Mouse (Mus musculus): ENCODE measurements at regions not wholly inside any gene's neighbourhood (a gene's known extent, or its start where the extent isn't known, plus 50 kb on each side); places are given as distances from the start of the nearest gene placed in this dataset.

- H3K27ac ChIP-seq (ENCODE audit: insufficient read depth, low read depth, low read length), result no peak overlapping the region
- WGBS, result 61% methylated on average over 5 of the region's 5 CpGs
- H3K36me3 ChIP-seq (ENCODE audit: control insufficient read depth, insufficient read depth, low read length), result no peaks in the 10 kb centered on the region
- no peak overlapping the region for H3K4me3 ChIP-seq (ENCODE audit: low read depth, low read length)
- TF ChIP-seq POLR2A (IDR thresholded peaks at IDR 0.05; ENCODE audit: low read depth, low read length) (no peak), CTCF (IDR thresholded peaks at IDR 0.05; ENCODE audit: extremely low read depth, insufficient read length, insufficient replicate concordance, low read depth, low read length) (no peak)
- no peaks in the 10 kb centered on the region for H3K27me3 ChIP-seq (ENCODE audit: control insufficient read depth, insufficient read depth, low read length)
- H3K4me1 ChIP-seq (ENCODE audit: control insufficient read depth, insufficient read depth, insufficient read length, low read length), result 0 out of 2 replicates have a peak, but pooled peaks cover 2% of the 10 kb centered on the region
These were observed 263.0 kb downstream of the Sorl1 start for GRCm38 (mm10) chr9:41861136-41861535.

GRCm38 (mm10) chr9:41860681-41861080 lies 263.4 kb downstream of the Sorl1 start:
- Histone ChIP-seq H3K4me3 (ENCODE audit: low read depth, low read length) (no peak overlapping the region), H3K4me1 (ENCODE audit: control insufficient read depth, insufficient read depth, insufficient read length, low read length) (0 out of 2 replicates have a peak, but pooled peaks cover 2% of the 10 kb centered on the region), H3K36me3 (ENCODE audit: control insufficient read depth, insufficient read depth, low read length) (no peaks in the 10 kb centered on the region), H3K27ac (ENCODE audit: insufficient read depth, low read depth, low read length) (no peak overlapping the region), H3K27me3 (ENCODE audit: control insufficient read depth, insufficient read depth, low read length) (no peaks in the 10 kb centered on the region)
- WGBS, result under 1% methylated on average over 4 of the region's 4 CpGs
- TF ChIP-seq CTCF (IDR thresholded peaks at IDR 0.05; ENCODE audit: extremely low read depth, insufficient read length, insufficient replicate concordance, low read depth, low read length) (no peak), POLR2A (IDR thresholded peaks at IDR 0.05; ENCODE audit: low read depth, low read length) (no peak)

- H3K4me3 ChIP-seq (ENCODE audit: low read depth, low read length), result no peak overlapping the region
- 66% methylated on average over 3 of the region's 3 CpGs for whole genome bisulfite sequencing
- no peaks in the 10 kb centered on the region for H3K27me3 ChIP-seq (ENCODE audit: control insufficient read depth, insufficient read depth, low read length)
- H3K4me1 ChIP-seq (ENCODE audit: control insufficient read depth, insufficient read depth, insufficient read length, low read length), result 0 out of 2 replicates have a peak, but pooled peaks cover 2% of the 10 kb centered on the region
- H3K27ac ChIP-seq (ENCODE audit: insufficient read depth, low read depth, low read length), result no peak overlapping the region
- no peaks in the 10 kb centered on the region for H3K36me3 ChIP-seq (ENCODE audit: control insufficient read depth, insufficient read depth, low read length)
- no peak for TF ChIP-seq POLR2A (IDR thresholded peaks at IDR 0.05; ENCODE audit: low read depth, low read length)
- no peak for TF ChIP-seq CTCF (IDR thresholded peaks at IDR 0.05; ENCODE audit: extremely low read depth, insufficient read length, insufficient replicate concordance, low read depth, low read length)
These were observed 264.3 kb downstream of the Sorl1 start for GRCm38 (mm10) chr9:41859780-41860179.

- Histone ChIP-seq H3K36me3 (ENCODE audit: control insufficient read depth, insufficient read depth, low read length) (no peaks in the 10 kb centered on the region), H3K27ac (ENCODE audit: insufficient read depth, low read depth, low read length) (no peak overlapping the region), H3K27me3 (ENCODE audit: control insufficient read depth, insufficient read depth, low read length) (no peaks in the 10 kb centered on the region; the same call in 1 of the 2 replicates), H3K4me3 (ENCODE audit: low read depth, low read length) (no peak overlapping the region), H3K4me1 (ENCODE audit: control insufficient read depth, insufficient read depth, insufficient read length, low read length) (no peaks in the 10 kb centered on the region)
- no peak for TF ChIP-seq POLR2A (IDR thresholded peaks at IDR 0.05; ENCODE audit: low read depth, low read length)
- no peak for TF ChIP-seq CTCF (IDR thresholded peaks at IDR 0.05; ENCODE audit: extremely low read depth, insufficient read length, insufficient replicate concordance, low read depth, low read length)
- WGBS, result 49% methylated on average over 1 of the region's 1 CpGs
These were observed 272.0 kb downstream of the Sorl1 start for GRCm38 (mm10) chr9:41852099-41852498.

- H3K27me3 ChIP-seq (ENCODE audit: control insufficient read depth, insufficient read depth, low read length), result no peaks in the 10 kb centered on the region; the same call in 1 of the 2 replicates
- H3K36me3 ChIP-seq (ENCODE audit: control insufficient read depth, insufficient read depth, low read length), result no peaks in the 10 kb centered on the region
- no peak overlapping the region for H3K27ac ChIP-seq (ENCODE audit: insufficient read depth, low read depth, low read length)
- H3K4me3 ChIP-seq (ENCODE audit: low read depth, low read length), result no peak overlapping the region
- 66% methylated on average over 4 of the region's 4 CpGs for WGBS
- TF ChIP-seq POLR2A (IDR thresholded peaks at IDR 0.05; ENCODE audit: low read depth, low read length) (no peak), CTCF (IDR thresholded peaks at IDR 0.05; ENCODE audit: extremely low read depth, insufficient read length, insufficient replicate concordance, low read depth, low read length) (no peak)
- H3K4me1 ChIP-seq (ENCODE audit: control insufficient read depth, insufficient read depth, insufficient read length, low read length), result no peaks in the 10 kb centered on the region
These were observed 274.3 kb downstream of the Sorl1 start for GRCm38 (mm10) chr9:41849628-41850326.

GRCm38 (mm10) chr9:41844616-41845015 lies 279.5 kb downstream of the Sorl1 start:
- H3K27ac ChIP-seq (ENCODE audit: insufficient read depth, low read depth, low read length), result no peak overlapping the region
- 90% methylated on average over 3 of the region's 3 CpGs for WGBS

GRCm38 (mm10) chr9:41834487-41835404 lies 289.4 kb downstream of the Sorl1 start:
- Histone ChIP-seq H3K36me3 (ENCODE audit: control insufficient read depth, insufficient read depth, low read length) (no peaks in the 10 kb centered on the region), H3K27me3 (ENCODE audit: control insufficient read depth, insufficient read depth, low read length) (no peaks in the 10 kb centered on the region), H3K4me3 (ENCODE audit: low read depth, low read length) (no peak overlapping the region), H3K27ac (ENCODE audit: insufficient read depth, low read depth, low read length) (no peak overlapping the region), H3K4me1 (ENCODE audit: control insufficient read depth, insufficient read depth, insufficient read length, low read length) (no peaks in the 10 kb centered on the region)
- TF ChIP-seq POLR2A (IDR thresholded peaks at IDR 0.05; ENCODE audit: low read depth, low read length) (no peak), CTCF (IDR thresholded peaks at IDR 0.05; ENCODE audit: extremely low read depth, insufficient read length, insufficient replicate concordance, low read depth, low read length) (no peak)
- WGBS, result 77% methylated on average over 11 of the region's 11 CpGs

More at GRCm38 (mm10) chr9:41844616-41845015, 279.5 kb downstream of the Sorl1 start:
- TF ChIP-seq CTCF (IDR thresholded peaks at IDR 0.05; ENCODE audit: extremely low read depth, insufficient read length, insufficient replicate concordance, low read depth, low read length) (no peak), POLR2A (IDR thresholded peaks at IDR 0.05; ENCODE audit: low read depth, low read length) (no peak)
- Histone ChIP-seq H3K4me3 (ENCODE audit: low read depth, low read length) (no peak overlapping the region), H3K4me1 (ENCODE audit: control insufficient read depth, insufficient read depth, insufficient read length, low read length) (no peaks in the 10 kb centered on the region), H3K36me3 (ENCODE audit: control insufficient read depth, insufficient read depth, low read length) (no peaks in the 10 kb centered on the region), H3K27me3 (ENCODE audit: control insufficient read depth, insufficient read depth, low read length) (no peaks in the 10 kb centered on the region)
